Mouse (Mus musculus) left cerebral cortex, adult 8-10 months (tissue): ENCODE results near the gene Epn1. TPM values are rescaled to one million over a fixed set of nuclear protein-coding genes. Genes with fewer than 3 reads are reported as not detected.

Source experiments
- DNase-seq, 2 experiments: peaks; one replicate each; pipeline ENCODE4 v3.0.0; 2022; ENCODE audit warnings: low spot score in 2 of 2
- microRNA-seq, 2 experiments: library from miRNA; unstranded; fragments of <30 nt; microRNA quantifications; one replicate each; pipeline ENCODE4 v1.2.0; 2022
- total RNA-seq, 4 experiments: library from RNA; stranded (reverse); gene quantifications; 2 replicates each; pipeline ENCODE4 v1.2.4; 2022

Epn1 gene
- total RNA-seq, 4 experiments from 2014 or later: 395 to 439 (median 410) TPM

- DNase-seq: no peak
Observed at GRCm38 (mm10) chr7:5092381-5092780, 12.3 kb downstream of the Epn1 start.

- DNase-seq: no peak
Observed at GRCm38 (mm10) chr7:5092831-5093510, 12.9 kb downstream of the Epn1 start.

- no peak for DNase-seq
Observed at GRCm38 (mm10) chr7:5098769-5099168, 18.7 kb downstream of the Epn1 start.

- DNase-seq: no peak
Observed at GRCm38 (mm10) chr7:5099796-5100195, 19.8 kb downstream of the Epn1 start.

GRCm38 (mm10) chr7:5101066-5101663 lies 21.1 kb downstream of the Epn1 start:
- DNase-seq: no peak

GRCm38 (mm10) chr7:5102564-5102963 lies 22.5 kb downstream of the Epn1 start:
- DNase-seq: no peak

- no peak for DNase-seq
Observed at GRCm38 (mm10) chr7:5108272-5108671, 28.2 kb downstream of the Epn1 start.

- DNase-seq: no peak
Observed at GRCm38 (mm10) chr7:5109301-5109700, 29.3 kb downstream of the Epn1 start.

- no peak for DNase-seq
Observed at GRCm38 (mm10) chr7:5112701-5113100, 32.7 kb downstream of the Epn1 start.

- DNase-seq: no peak
Observed at GRCm38 (mm10) chr7:5116850-5117249, 36.8 kb downstream of the Epn1 start, which contains the start of gene Rfpl4. TSS of gene Rfpl4 (minus strand) at chr7:5116950.

- DNase-seq: no peak
Observed at GRCm38 (mm10) chr7:5125078-5125477, 45.0 kb downstream of the Epn1 start.

- DNase-seq: peak; percentile 40 to 63
Observed at GRCm38 (mm10) chr7:5125549-5126406, 45.7 kb downstream of the Epn1 start, which contains the start of gene Rasl2-9. TSS of gene Rasl2-9 (minus strand) at chr7:5125950.

Small RNA genes lying within 50 kb of the gene (microRNA-seq; reads per million reads assigned to microRNA genes)
- gene Gm26217: 0 reads per million in 2 experiments

Other genes starting within 250 kb of the Epn1 start
- 100 to 1,000 TPM; 105 to 117 (median 110) TPM for gene Shisa7, start 235.5 kb upstream of the Epn1 start, total RNA-seq
- gene Isoc2b, start 210.0 kb upstream of the Epn1 start, total RNA-seq: 1 to 10 TPM; 8.3 to 10.0 (median 9.1) TPM
- gene Isoc2a, start 203.1 kb upstream of the Epn1 start, total RNA-seq: 10 to 100 TPM; 16.1 to 17.7 (median 17.1) TPM
- gene Gm36210, start 173.7 kb upstream of the Epn1 start, total RNA-seq: under 1 TPM in 3 of 4 experiments, not detected in 1; 0.48 to 0.65 (median 0.51) TPM
- gene Zfp628, start 165.0 kb upstream of the Epn1 start, total RNA-seq: 10 to 100 TPM; 14.7 to 16.8 (median 15.5) TPM
- 100 to 1,000 TPM in 1 of 4 experiments, 10 to 100 TPM in 3; 94.7 to 100 (median 95.8) TPM for gene Nat14, start 158.2 kb upstream of the Epn1 start, total RNA-seq
- gene Ssc5d, start 154.4 kb upstream of the Epn1 start, total RNA-seq: 1 to 10 TPM; 2.1 to 3.5 (median 2.6) TPM
- gene Sbk2, start 115.8 kb upstream of the Epn1 start, total RNA-seq: under 1 TPM; 0.16 to 0.68 (median 0.26) TPM
- 1 to 10 TPM in 3 of 4 experiments, under 1 TPM in 1; 0.88 to 1.3 (median 1.1) TPM for gene Sbk3, start 109.1 kb upstream of the Epn1 start, total RNA-seq
- 10 to 100 TPM; 23.3 to 31.7 (median 25.0) TPM for gene Zfp579, start 84.1 kb upstream of the Epn1 start, total RNA-seq
- 1 to 10 TPM; 6.3 to 7.8 (median 6.5) TPM for gene Zfp524, start 65.8 kb upstream of the Epn1 start, total RNA-seq
- 10 to 100 TPM; 21.3 to 23.5 (median 23.2) TPM for gene Fiz1, start 65.5 kb upstream of the Epn1 start, total RNA-seq
- gene Gm44973, start 64.7 kb upstream of the Epn1 start, total RNA-seq: not detected
- 10 to 100 TPM; 33.5 to 38.8 (median 35.8) TPM for gene Zfp865, start 59.9 kb upstream of the Epn1 start, total RNA-seq
- 10 to 100 TPM; 55.7 to 63.0 (median 59.8) TPM for gene Ccdc106, start 59.7 kb upstream of the Epn1 start, total RNA-seq
- gene 4632433K11Rik, start 46.1 kb upstream of the Epn1 start, total RNA-seq: 1 to 10 TPM in 1 of 4 experiments, not detected in 3; 1.5 TPM
- gene Zfp784, start 41.8 kb upstream of the Epn1 start, total RNA-seq: 1 to 10 TPM; 5.4 to 6.0 (median 5.7) TPM
- 10 to 100 TPM; 25.2 to 31.7 (median 27.2) TPM for gene Zfp580, start 28.7 kb upstream of the Epn1 start, total RNA-seq
- gene U2af2, start 18.1 kb upstream of the Epn1 start, total RNA-seq: 100 to 1,000 TPM; 159 to 182 (median 174) TPM
- not detected for gene Rfpl4, start 36.7 kb downstream of the Epn1 start, total RNA-seq
- gene Rasl2-9, start 45.7 kb downstream of the Epn1 start, total RNA-seq: under 1 TPM in 3 of 4 experiments, not detected in 1; 0.34 to 0.51 (median 0.36) TPM
- not detected for gene Vmn1r55, start 69.4 kb downstream of the Epn1 start, total RNA-seq
- gene Vmn1r56, start 116.5 kb downstream of the Epn1 start, total RNA-seq: not detected
- gene Vmn1r57, start 138.3 kb downstream of the Epn1 start, total RNA-seq: not detected